Mouse (Mus musculus): ENCODE data around the gene Srgap2. TPM values are rescaled to one million over a fixed set of nuclear protein-coding genes. Genes with fewer than 3 reads are reported as not detected.

Gene Srgap2
- polyA plus RNA-seq, 1 experiment from 2014 or later, result 16.4 TPM

GRCm38 (mm10) chr1:131437975-131438374 is 89.2 kb downstream of the Srgap2 start:
- Histone ChIP-seq H3K4me1 (ENCODE audit: control insufficient read depth, insufficient read depth, low read length) (no peaks in the 10 kb centered on the region), H3K27ac (ENCODE audit: low read depth, low read length) (no peak overlapping the region), H3K4me2 (no peak overlapping the region), H3K27me3 (ENCODE audit: control insufficient read depth, insufficient read depth, low read length) (no peaks in the 10 kb centered on the region), H3K9me3 (ENCODE audit: control insufficient read depth, low read length) (no peaks in the 10 kb centered on the region), H3K9ac (ENCODE audit: low read length) (no peak overlapping the region), H3K4me3 (ENCODE audit: low read depth, low read length) (no peak overlapping the region), H3K36me3 (ENCODE audit: control insufficient read depth, insufficient read depth, low read length) (no peaks in the 10 kb centered on the region)
- no peak for DNase-seq (ENCODE audit: low spot score, missing footprints)
- no peak for ATAC-seq (ENCODE audit: low FRiP score)

- H3K36me3 ChIP-seq (ENCODE audit: control insufficient read depth, insufficient read depth, low read length), result no peaks in the 10 kb centered on the region
Observed at GRCm38 (mm10) chr1:131436609-131437008, 90.5 kb downstream of the Srgap2 start.

GRCm38 (mm10) chr1:131431456-131432246 is 95.5 kb downstream of the Srgap2 start:
- Histone ChIP-seq H3K4me3 (ENCODE audit: low read depth, low read length) (no peak overlapping the region), H3K36me3 (ENCODE audit: control insufficient read depth, insufficient read depth, low read length) (no peaks in the 10 kb centered on the region), H3K9ac (ENCODE audit: low read length) (no peak overlapping the region), H3K4me2 (no peak overlapping the region), H3K27me3 (ENCODE audit: control insufficient read depth, insufficient read depth, low read length) (no peaks in the 10 kb centered on the region), H3K27ac (ENCODE audit: low read depth, low read length) (no peak overlapping the region), H3K9me3 (ENCODE audit: control insufficient read depth, low read length) (no peaks in the 10 kb centered on the region), H3K4me1 (ENCODE audit: control insufficient read depth, insufficient read depth, low read length) (peaks cover 9% of the 10 kb centered on the region; the same call in 1 of the 2 replicates)
- ATAC-seq (ENCODE audit: low FRiP score) (no peak), DNase-seq (ENCODE audit: low spot score, missing footprints) (no peak)
- WGBS, result 80% methylated on average over 5 of the region's 5 CpGs

More at GRCm38 (mm10) chr1:131436609-131437008, 90.5 kb downstream of the Srgap2 start:
- WGBS, result 88% methylated on average over 7 of the region's 7 CpGs
- no peak overlapping the region for H3K4me2 ChIP-seq
- DNase-seq (ENCODE audit: low spot score, missing footprints) (no peak), ATAC-seq (ENCODE audit: low FRiP score) (no peak)
- H3K9me3 ChIP-seq (ENCODE audit: control insufficient read depth, low read length), result no peaks in the 10 kb centered on the region
- H3K9ac ChIP-seq (ENCODE audit: low read length), result no peak overlapping the region
- no peak overlapping the region for H3K27ac ChIP-seq (ENCODE audit: low read depth, low read length)
- H3K27me3 ChIP-seq (ENCODE audit: control insufficient read depth, insufficient read depth, low read length), result no peaks in the 10 kb centered on the region
- no peak overlapping the region for H3K4me3 ChIP-seq (ENCODE audit: low read depth, low read length)
- H3K4me1 ChIP-seq (ENCODE audit: control insufficient read depth, insufficient read depth, low read length), result no peaks in the 10 kb centered on the region

- no peak for ATAC-seq (ENCODE audit: low FRiP score)
- Histone ChIP-seq H3K36me3 (ENCODE audit: control insufficient read depth, insufficient read depth, low read length) (no peaks in the 10 kb centered on the region), H3K9me3 (ENCODE audit: control insufficient read depth, low read length) (no peaks in the 10 kb centered on the region), H3K9ac (ENCODE audit: low read length) (no peak overlapping the region), H3K27me3 (ENCODE audit: control insufficient read depth, insufficient read depth, low read length) (no peaks in the 10 kb centered on the region), H3K27ac (ENCODE audit: low read depth, low read length) (no peak overlapping the region), H3K4me2 (no peak overlapping the region), H3K4me3 (ENCODE audit: low read depth, low read length) (no peak overlapping the region), H3K4me1 (ENCODE audit: control insufficient read depth, insufficient read depth, low read length) (peaks cover 9% of the 10 kb centered on the region; the same call in 1 of the 2 replicates)
- DNase-seq (ENCODE audit: low spot score, missing footprints), result no peak
- 28% methylated on average over 5 of the region's 5 CpGs for WGBS
Observed at GRCm38 (mm10) chr1:131427140-131427821, 99.9 kb downstream of the Srgap2 start.

- Histone ChIP-seq H3K4me1 (ENCODE audit: control insufficient read depth, insufficient read depth, low read length) (peaks cover 5% of the 10 kb centered on the region; the same call in 1 of the 2 replicates), H3K4me3 (ENCODE audit: low read depth, low read length) (no peak overlapping the region), H3K9ac (ENCODE audit: low read length) (no peak overlapping the region), H3K36me3 (ENCODE audit: control insufficient read depth, insufficient read depth, low read length) (no peaks in the 10 kb centered on the region), H3K9me3 (ENCODE audit: control insufficient read depth, low read length) (no peaks in the 10 kb centered on the region), H3K4me2 (no peak overlapping the region), H3K27ac (ENCODE audit: low read depth, low read length) (no peak overlapping the region), H3K27me3 (ENCODE audit: control insufficient read depth, insufficient read depth, low read length) (no peaks in the 10 kb centered on the region)
- ATAC-seq (ENCODE audit: low FRiP score) (no peak), DNase-seq (ENCODE audit: low spot score, missing footprints) (no peak)
- 90% methylated on average over 3 of the region's 3 CpGs for WGBS
Observed at GRCm38 (mm10) chr1:131423061-131423460, 104.1 kb downstream of the Srgap2 start.

- no peak overlapping the region for H3K4me2 ChIP-seq
- H3K4me1 ChIP-seq (ENCODE audit: control insufficient read depth, insufficient read depth, low read length), result no peaks in the 10 kb centered on the region
- no peak overlapping the region for H3K27ac ChIP-seq (ENCODE audit: low read depth, low read length)
- H3K9ac ChIP-seq (ENCODE audit: low read length), result no peak overlapping the region
- no peak overlapping the region for H3K4me3 ChIP-seq (ENCODE audit: low read depth, low read length)
- no peak for ATAC-seq (ENCODE audit: low FRiP score)
- H3K36me3 ChIP-seq (ENCODE audit: control insufficient read depth, insufficient read depth, low read length), result no peaks in the 10 kb centered on the region
- H3K9me3 ChIP-seq (ENCODE audit: control insufficient read depth, low read length), result no peaks in the 10 kb centered on the region
- H3K27me3 ChIP-seq (ENCODE audit: control insufficient read depth, insufficient read depth, low read length), result no peaks in the 10 kb centered on the region
- DNase-seq (ENCODE audit: low spot score, missing footprints), result no peak
Observed at GRCm38 (mm10) chr1:131421113-131421512, 106.0 kb downstream of the Srgap2 start.

- H3K27me3 ChIP-seq (ENCODE audit: control insufficient read depth, insufficient read depth, low read length), result no peaks in the 10 kb centered on the region
- H3K4me2 ChIP-seq, result no peak overlapping the region
- no peaks in the 10 kb centered on the region for H3K9me3 ChIP-seq (ENCODE audit: control insufficient read depth, low read length)
- H3K4me1 ChIP-seq (ENCODE audit: control insufficient read depth, insufficient read depth, low read length), result no peaks in the 10 kb centered on the region
- no peaks in the 10 kb centered on the region for H3K36me3 ChIP-seq (ENCODE audit: control insufficient read depth, insufficient read depth, low read length)
- no peak for ATAC-seq (ENCODE audit: low FRiP score)
- no peak overlapping the region for H3K27ac ChIP-seq (ENCODE audit: low read depth, low read length)
- H3K9ac ChIP-seq (ENCODE audit: low read length), result no peak overlapping the region
- no peak for DNase-seq (ENCODE audit: low spot score, missing footprints)
- WGBS, result 77% methylated on average over 4 of the region's 4 CpGs
- H3K4me3 ChIP-seq (ENCODE audit: low read depth, low read length), result no peak overlapping the region
Observed at GRCm38 (mm10) chr1:131420660-131421059, 106.5 kb downstream of the Srgap2 start.

- H3K4me3 ChIP-seq (ENCODE audit: low read depth, low read length), result no peak overlapping the region
- H3K9ac ChIP-seq (ENCODE audit: low read length), result no peak overlapping the region
- no peaks in the 10 kb centered on the region for H3K4me1 ChIP-seq (ENCODE audit: control insufficient read depth, insufficient read depth, low read length)
- no peak overlapping the region for H3K4me2 ChIP-seq
- DNase-seq (ENCODE audit: low spot score, missing footprints), result no peak
- no peaks in the 10 kb centered on the region for H3K9me3 ChIP-seq (ENCODE audit: control insufficient read depth, low read length)
- H3K27me3 ChIP-seq (ENCODE audit: control insufficient read depth, insufficient read depth, low read length), result no peaks in the 10 kb centered on the region
- ATAC-seq (ENCODE audit: low FRiP score), result no peak
- no peak overlapping the region for H3K27ac ChIP-seq (ENCODE audit: low read depth, low read length)
- 77% methylated on average over 3 of the region's 3 CpGs for WGBS
- H3K36me3 ChIP-seq (ENCODE audit: control insufficient read depth, insufficient read depth, low read length), result no peaks in the 10 kb centered on the region
Observed at GRCm38 (mm10) chr1:131419307-131419706, 107.8 kb downstream of the Srgap2 start.

Measured in midbrain, embryonic 11.5 days (tissue).